Mouse (Mus musculus): Measurements from ENCODE around the gene Usp39.

GRCm38 (mm10) chr6:72347166-72347941 lies 2.4 kb upstream of the Usp39 start, which contains the start of gene 0610030E20Rik:
- TF ChIP-seq CTCF (IDR thresholded peaks at IDR 0.05; ENCODE audit: control insufficient read depth, insufficient read depth, low read length) (peak; percentile 24; the same call in 1 of the 2 replicates), POLR2A (IDR thresholded peaks at IDR 0.05; ENCODE audit: borderline replicate concordance, control insufficient read depth, low read depth, low read length) (peak; percentile 85; the same call in 1 of the 2 replicates)

Data from bone marrow, adult 2 months (tissue).